Comparison of ENCODE assay signal across 31 mouse cellular contexts in genomic region chr11:74699505-74699904, GRCm38 (mm10).
"Had no signal": no experiment of that assay in that cellular context is flagged by ENCODE, and none has a peak within 500 bp of the region (broad histone marks: within the 10 kb centered on the region; RNA-seq: fewer than 3 reads in every experiment).

No protein-coding gene starts in this region.

- DNase-seq: left cerebral cortex, postnatal 4 days; liver; liver, embryonic 13.5 days; liver, postnatal 0 days; lung, adult 18-20 months; lung, adult 2 months; lung, embryonic 14.5 days; lung, postnatal 10 days; lung, postnatal 14 days; lung, postnatal 36 days; lung, postnatal 4 days; midbrain, embryonic 14.5 days had no signal

- H3K27ac ChIP-seq: limb, embryonic 10.5 days; limb, embryonic 12.5 days; limb, embryonic 13.5 days; limb, embryonic 15.5 days; liver, embryonic 12.5 days; liver, embryonic 13.5 days; liver, embryonic 14.5 days; liver, embryonic 15.5 days; lung, embryonic 15.5 days; macrophage; midbrain, embryonic 10.5 days; midbrain, embryonic 12.5 days; midbrain, embryonic 13.5 days; midbrain, embryonic 15.5 days had no signal

- H3K9me3 ChIP-seq: limb, embryonic 10.5 days; limb, embryonic 12.5 days; limb, embryonic 13.5 days; limb, embryonic 15.5 days; liver, embryonic 12.5 days; liver, embryonic 13.5 days; liver, embryonic 15.5 days; lung, embryonic 15.5 days; megakaryocyte, embryonic 14.5 days; midbrain, embryonic 10.5 days; midbrain, embryonic 12.5 days; midbrain, embryonic 13.5 days; midbrain, embryonic 15.5 days had no signal

- H3K4me2 ChIP-seq: limb, embryonic 12.5 days; limb, embryonic 13.5 days; limb, embryonic 15.5 days; liver, embryonic 11.5 days; liver, embryonic 12.5 days; liver, embryonic 13.5 days; liver, embryonic 15.5 days; lung, embryonic 14.5 days; lung, embryonic 15.5 days; midbrain, embryonic 11.5 days; midbrain, embryonic 12.5 days; midbrain, embryonic 13.5 days; midbrain, embryonic 15.5 days had no signal

- H3K27me3 ChIP-seq: limb, embryonic 12.5 days; limb, embryonic 13.5 days; limb, embryonic 15.5 days; liver, embryonic 12.5 days; liver, embryonic 13.5 days; liver, embryonic 15.5 days; lung, embryonic 15.5 days; megakaryocyte, embryonic 14.5 days; midbrain, embryonic 12.5 days; midbrain, embryonic 13.5 days; midbrain, embryonic 15.5 days had no signal

- ATAC-seq: liver, embryonic 12.5 days; liver, postnatal 0 days; lung, postnatal 0 days; midbrain, embryonic 13.5 days; midbrain, embryonic 15.5 days; midbrain, embryonic 16.5 days had no signal

- H3K4me1 ChIP-seq: limb, embryonic 10.5 days; limb, embryonic 12.5 days; limb, embryonic 13.5 days; limb, embryonic 15.5 days; lung, embryonic 15.5 days; midbrain, embryonic 10.5 days; midbrain, embryonic 12.5 days; midbrain, embryonic 13.5 days; midbrain, embryonic 15.5 days had no signal

- H3K9ac ChIP-seq: limb, embryonic 12.5 days; limb, embryonic 13.5 days; limb, embryonic 15.5 days; liver, embryonic 12.5 days; liver, embryonic 13.5 days; liver, embryonic 14.5 days; liver, embryonic 15.5 days; liver, postnatal 0 days; lung, embryonic 14.5 days; lung, embryonic 15.5 days; midbrain, embryonic 12.5 days; midbrain, embryonic 13.5 days; midbrain, embryonic 15.5 days had no signal

- H3K4me3 ChIP-seq: limb, embryonic 10.5 days; limb, embryonic 12.5 days; limb, embryonic 13.5 days; limb, embryonic 15.5 days; liver, embryonic 12.5 days; liver, embryonic 13.5 days; liver, embryonic 15.5 days; lung, embryonic 15.5 days; megakaryocyte, embryonic 14.5 days; midbrain, embryonic 10.5 days; midbrain, embryonic 12.5 days; midbrain, embryonic 13.5 days; midbrain, embryonic 15.5 days; myocyte had no signal
